Mouse (Mus musculus) kidney, embryonic 14.5 days (tissue): ENCODE results near the gene Uqcr10. TPM values are rescaled to one million over a fixed set of nuclear protein-coding genes. Genes with fewer than 3 reads are reported as not detected.

ENCODE experiments used
- ATAC-seq: fragments of 200-750 bp; cut with Nextera tagmentation; 2 replicates; pipeline ENCODE4 v1.8.0; 2017; ENCODE audit warnings: moderate number of reproducible peaks, mild to moderate bottlenecking, moderate TSS enrichment, moderate library complexity; ENCODE audit not compliant: low FRiP score, low TSS enrichment
- H3K27ac ChIP-seq: fragments of 300-500 bp; sonication (generic); 2 replicates; pipeline ENCODE4 v1.5.1; 2014; ENCODE audit warnings: low read depth, mild to moderate bottlenecking, low read length, moderate library complexity, mixed read lengths
- H3K27me3 ChIP-seq: fragments of 300-500 bp; sonication (generic); 2 replicates; pipeline ENCODE4 v1.6.1; 2014; ENCODE audit warnings: mild to moderate bottlenecking, low read length; ENCODE audit not compliant: control insufficient read depth, insufficient read depth
- H3K36me3 ChIP-seq: fragments of 300-500 bp; sonication (generic); 2 replicates; pipeline ENCODE4 v1.6.1; 2014; ENCODE audit warnings: low read length, mixed read lengths; ENCODE audit not compliant: control insufficient read depth, insufficient read depth
- H3K4me1 ChIP-seq: fragments of 300-500 bp; sonication (generic); 2 replicates; pipeline ENCODE4 v1.6.1; 2014; ENCODE audit warnings: low read length, mixed read lengths; ENCODE audit not compliant: control insufficient read depth, insufficient read depth
- H3K4me2 ChIP-seq: fragments of 300-500 bp; sonication (generic); replicated peaks from 2 replicates; pipeline ENCODE4 v1.6.1; 2014; ENCODE audit warnings: low read depth, mild to moderate bottlenecking, low read length
- H3K4me3 ChIP-seq: fragments of 300-500 bp; sonication (generic); 2 replicates; pipeline ENCODE4 v1.5.1; 2014; ENCODE audit warnings: mild to moderate bottlenecking, low read length
- H3K9ac ChIP-seq: fragments of 300-500 bp; sonication (generic); 2 replicates; pipeline ENCODE4 v1.6.1; 2014; ENCODE audit warnings: low read depth, mild to moderate bottlenecking, low read length, moderate library complexity
- H3K9me3 ChIP-seq: fragments of 300-500 bp; sonication (generic); 2 replicates; pipeline ENCODE4 v1.6.1; 2016; ENCODE audit warnings: low read length; ENCODE audit not compliant: control insufficient read depth
- WGBS: fragments of 180-500 bp; shearing (Covaris S2); extraction: QIAGEN DNeasy Blood & Tissue Kit; methylation state at CpG from one replicate; pipeline ENCODE4 v1.1.7; 2014; 5-methylcytosine and 5-hydroxymethylcytosine counted together
- polyA plus RNA-seq: library from polyadenylated mRNA; unstranded; fragments of >200 nt; fragmentation: Nextera tagmentation; extraction: Ambion mirVana; gene quantifications from 2 replicates; pipeline ENCODE4 v1.2.1, GENCODE M21; 2014

Uqcr10 gene
- polyA plus RNA-seq, 1 experiment from 2014 or later, result 800 TPM

- WGBS, result 85% methylated on average over 10 of the region's 10 CpGs
- Histone ChIP-seq H3K27ac (no peak overlapping the region), H3K36me3 (no peaks in the 10 kb centered on the region), H3K4me1 (no peaks in the 10 kb centered on the region), H3K9ac (no peak overlapping the region), H3K9me3 (no peaks in the 10 kb centered on the region), H3K4me2 (no peak overlapping the region), H3K27me3 (0 out of 2 replicates have a peak, but pooled peaks cover 1% of the 10 kb centered on the region), H3K4me3 (no peak overlapping the region)
- no peak for ATAC-seq
Observed at GRCm38 (mm10) chr11:4737682-4738081, 33.5 kb upstream of the Uqcr10 start.

- Histone ChIP-seq H3K4me2 (no peak overlapping the region), H3K4me3 (no peak overlapping the region), H3K36me3 (no peaks in the 10 kb centered on the region), H3K27me3 (no peaks in the 10 kb centered on the region), H3K9ac (no peak overlapping the region), H3K9me3 (no peaks in the 10 kb centered on the region), H3K4me1 (no peaks in the 10 kb centered on the region), H3K27ac (no peak overlapping the region)
- ATAC-seq, result 0 out of 2 replicates have a peak, but pooled peaks have one; percentile 2
- 52% methylated on average over 6 of the region's 6 CpGs for WGBS
Observed at GRCm38 (mm10) chr11:4736355-4736754, 32.2 kb upstream of the Uqcr10 start.

GRCm38 (mm10) chr11:4734179-4734578, 30.0 kb upstream of the Uqcr10 start:
- Histone ChIP-seq H3K27me3 (no peaks in the 10 kb centered on the region), H3K4me3 (no peak overlapping the region), H3K4me2 (no peak overlapping the region), H3K27ac (no peak overlapping the region), H3K9ac (no peak overlapping the region), H3K9me3 (no peaks in the 10 kb centered on the region), H3K4me1 (no peaks in the 10 kb centered on the region), H3K36me3 (no peaks in the 10 kb centered on the region)
- WGBS, result 28% methylated on average over 12 of the region's 12 CpGs
- no peak for ATAC-seq

- Histone ChIP-seq H3K4me3 (no peak overlapping the region), H3K9ac (no peak overlapping the region), H3K27me3 (no peaks in the 10 kb centered on the region), H3K36me3 (no peaks in the 10 kb centered on the region), H3K4me2 (no peak overlapping the region), H3K4me1 (no peaks in the 10 kb centered on the region), H3K9me3 (no peaks in the 10 kb centered on the region), H3K27ac (no peak overlapping the region)
- no peak for ATAC-seq
- 65% methylated on average over 7 of the region's 7 CpGs for WGBS
Observed at GRCm38 (mm10) chr11:4731781-4732180, 27.6 kb upstream of the Uqcr10 start.

- Histone ChIP-seq H3K9me3 (no peaks in the 10 kb centered on the region), H3K36me3 (no peaks in the 10 kb centered on the region), H3K27me3 (no peaks in the 10 kb centered on the region), H3K9ac (no peak overlapping the region), H3K4me1 (no peaks in the 10 kb centered on the region), H3K4me3 (no peak overlapping the region), H3K27ac (no peak overlapping the region), H3K4me2 (no peak overlapping the region)
- ATAC-seq, result no peak
- 68% methylated on average over 5 of the region's 5 CpGs for WGBS
Observed at GRCm38 (mm10) chr11:4730913-4731312, 26.8 kb upstream of the Uqcr10 start.

GRCm38 (mm10) chr11:4730096-4730495, 26.0 kb upstream of the Uqcr10 start:
- H3K4me3 ChIP-seq, result no peak overlapping the region
- no peak overlapping the region for H3K27ac ChIP-seq
- H3K9me3 ChIP-seq, result no peaks in the 10 kb centered on the region
- no peak overlapping the region for H3K9ac ChIP-seq
- no peaks in the 10 kb centered on the region for H3K27me3 ChIP-seq
- ATAC-seq, result no peak
- H3K4me2 ChIP-seq, result no peak overlapping the region
- H3K4me1 ChIP-seq, result no peaks in the 10 kb centered on the region
- 0 out of 2 replicates have a peak, but pooled peaks cover 4% of the 10 kb centered on the region for H3K36me3 ChIP-seq
- 79% methylated on average over 6 of the region's 6 CpGs for WGBS

GRCm38 (mm10) chr11:4729603-4730002, 25.5 kb upstream of the Uqcr10 start:
- peaks cover 7% of the 10 kb centered on the region; the same call in 1 of the 2 replicates for H3K36me3 ChIP-seq
- H3K9ac ChIP-seq, result no peak overlapping the region
- no peaks in the 10 kb centered on the region for H3K9me3 ChIP-seq
- H3K27ac ChIP-seq, result no peak overlapping the region
- no peaks in the 10 kb centered on the region for H3K27me3 ChIP-seq
- 56% methylated on average over 12 of the region's 12 CpGs for WGBS
- no peaks in the 10 kb centered on the region for H3K4me1 ChIP-seq
- H3K4me3 ChIP-seq, result no peak overlapping the region
- no peak overlapping the region for H3K4me2 ChIP-seq
- no peak for ATAC-seq

- WGBS, result 53% methylated on average over 8 of the region's 8 CpGs
Observed at GRCm38 (mm10) chr11:4721728-4722127, 17.6 kb upstream of the Uqcr10 start.

GRCm38 (mm10) chr11:4720900-4721580, 16.9 kb upstream of the Uqcr10 start:
- H3K9me3 ChIP-seq, result no peaks in the 10 kb centered on the region; the same call in 1 of the 2 replicates
- H3K27me3 ChIP-seq, result no peaks in the 10 kb centered on the region
- H3K27ac ChIP-seq, result no peak overlapping the region
- WGBS, result 43% methylated on average over 7 of the region's 7 CpGs
- no peak overlapping the region for H3K4me3 ChIP-seq
- no peak overlapping the region for H3K9ac ChIP-seq
- no peak for ATAC-seq
- H3K36me3 ChIP-seq, result peaks cover 7% of the 10 kb centered on the region; the same call in 1 of the 2 replicates
- H3K4me2 ChIP-seq, result no peak overlapping the region
- H3K4me1 ChIP-seq, result 0 out of 2 replicates have a peak, but pooled peaks cover 3% of the 10 kb centered on the region

More at GRCm38 (mm10) chr11:4721728-4722127, 17.6 kb upstream of the Uqcr10 start:
- H3K36me3 ChIP-seq, result peaks cover 7% of the 10 kb centered on the region; the same call in 1 of the 2 replicates
- no peaks in the 10 kb centered on the region; the same call in 1 of the 2 replicates for H3K9me3 ChIP-seq
- H3K27me3 ChIP-seq, result no peaks in the 10 kb centered on the region
- no peak overlapping the region for H3K9ac ChIP-seq
- H3K4me3 ChIP-seq, result no peak overlapping the region
- no peak for ATAC-seq
- no peak overlapping the region for H3K4me2 ChIP-seq
- 0 out of 2 replicates have a peak, but pooled peaks cover 3% of the 10 kb centered on the region for H3K4me1 ChIP-seq
- no peak overlapping the region for H3K27ac ChIP-seq
